Mouse (Mus musculus) liver, embryonic 12.5 days (tissue): Measurements from ENCODE around the gene Cdc42ep2. TPM values are rescaled to one million over a fixed set of nuclear protein-coding genes. Genes with fewer than 3 reads are reported as not detected.

Source experiments
- ATAC-seq: fragments of 200-750 bp; cut with Nextera tagmentation; 2 replicates; pipeline ENCODE4 v1.8.0; 2017; ENCODE audit warnings: moderate number of reproducible peaks, mild to moderate bottlenecking, moderate library complexity
- H3K27ac ChIP-seq: fragments of 300-500 bp; sonication (generic); 2 replicates; pipeline ENCODE4 v1.5.1; 2016; ENCODE audit warnings: mild to moderate bottlenecking
- H3K27me3 ChIP-seq: fragments of 300-500 bp; sonication (generic); replicated peaks from 2 replicates; pipeline ENCODE4 v1.6.1; 2016; ENCODE audit warnings: mild to moderate bottlenecking, moderate library complexity
- H3K36me3 ChIP-seq: fragments of 300-500 bp; sonication (generic); 2 replicates; pipeline ENCODE4 v1.6.1; 2016; ENCODE audit warnings: mild to moderate bottlenecking, moderate library complexity
- H3K4me1 ChIP-seq: fragments of 300-500 bp; sonication (generic); 2 replicates; pipeline ENCODE4 v1.6.1; 2016
- H3K4me2 ChIP-seq: fragments of 300-500 bp; sonication (generic); 2 replicates; pipeline ENCODE4 v1.6.1; 2016; ENCODE audit warnings: mild to moderate bottlenecking, moderate library complexity
- H3K4me3 ChIP-seq: fragments of 300-500 bp; sonication (generic); 2 replicates; pipeline ENCODE4 v1.5.1; 2016; ENCODE audit warnings: mild to moderate bottlenecking, moderate library complexity
- H3K9ac ChIP-seq: fragments of 300-500 bp; sonication (generic); 2 replicates; pipeline ENCODE4 v1.6.1; 2016; ENCODE audit warnings: mild to moderate bottlenecking, moderate library complexity
- H3K9me3 ChIP-seq: fragments of 300-500 bp; sonication (generic); replicated peaks from 2 replicates; pipeline ENCODE4 v1.6.1; 2016; ENCODE audit warnings: mild to moderate bottlenecking, moderate library complexity
- WGBS: fragments of 180-500 bp; shearing (Covaris S2); methylation state at CpG from one replicate; pipeline ENCODE4 v1.1.7; 2016; ENCODE audit not compliant: insufficient replicate concordance; 5-methylcytosine and 5-hydroxymethylcytosine counted together
- polyA plus RNA-seq: library from polyadenylated mRNA; unstranded; fragments of >200 nt; fragmentation: Nextera tagmentation; extraction: Ambion mirVana; gene quantifications from 2 replicates; pipeline ENCODE4 v1.2.1, GENCODE M21; 2016

Cdc42ep2 gene
- polyA plus RNA-seq, 1 experiment from 2014 or later = 3.4 TPM

GRCm38 (mm10) chr19:5868096-5868495 lies 56.5 kb downstream of the Cdc42ep2 start:
- peaks cover 26% of the 10 kb centered on the region for H3K4me1 ChIP-seq
- no peak for ATAC-seq
- H3K4me3 ChIP-seq = no peak overlapping the region

More at GRCm38 (mm10) chr19:5868096-5868495, 56.5 kb downstream of the Cdc42ep2 start:
- no peaks in the 10 kb centered on the region for H3K9me3 ChIP-seq
- H3K9ac ChIP-seq = no peak overlapping the region
- no peak overlapping the region for H3K4me2 ChIP-seq
- H3K27me3 ChIP-seq = no peaks in the 10 kb centered on the region
- 70% methylated on average over 6 of the region's 6 CpGs for WGBS
- peaks cover 82% of the 10 kb centered on the region for H3K36me3 ChIP-seq
- no peak overlapping the region for H3K27ac ChIP-seq

Other genes with a start within 250 kb of the Cdc42ep2 start
- gene Map3k11, start 236.1 kb downstream of the Cdc42ep2 start, polyA plus RNA-seq = 25.8 and 27.7 TPM in 2 replicates
- gene Pcnx3, start 235.9 kb downstream of the Cdc42ep2 start, polyA plus RNA-seq = 18.4 and 18.6 TPM in 2 replicates
- 0.18 and 0.19 TPM in 2 replicates for gene Kcnk7, start 220.4 kb downstream of the Cdc42ep2 start, polyA plus RNA-seq
- 122 and 124 TPM in 2 replicates for gene Ehbp1l1, start 198.5 kb downstream of the Cdc42ep2 start, polyA plus RNA-seq
- gene Fam89b, start 195.2 kb downstream of the Cdc42ep2 start, polyA plus RNA-seq = 45.1 and 45.3 TPM in 2 replicates
- 3.7 and 3.8 TPM in 2 replicates for gene Ltbp3, start 183.9 kb downstream of the Cdc42ep2 start, polyA plus RNA-seq
- gene Scyl1, start 153.4 kb downstream of the Cdc42ep2 start, polyA plus RNA-seq = 38.3 and 39.7 TPM in 2 replicates
- 22.1 and 24.2 TPM in 2 replicates for gene Frmd8, start 49.5 kb downstream of the Cdc42ep2 start, polyA plus RNA-seq
- 7.5 and 7.7 TPM in 2 replicates for gene Slc25a45, start 47.0 kb downstream of the Cdc42ep2 start, polyA plus RNA-seq
- 3.2 and 3.5 TPM in 2 replicates for gene Tigd3, start 30.7 kb downstream of the Cdc42ep2 start, polyA plus RNA-seq
- gene Dpf2, start 11.8 kb downstream of the Cdc42ep2 start, polyA plus RNA-seq = 73.2 and 74.9 TPM in 2 replicates
- 79.7 and 83.2 TPM in 2 replicates for gene Pola2, start 39.4 kb upstream of the Cdc42ep2 start, polyA plus RNA-seq
- not detected in 2 replicates for gene Slc22a20, start 61.3 kb upstream of the Cdc42ep2 start, polyA plus RNA-seq
- gene Capn1, start 91.1 kb upstream of the Cdc42ep2 start, polyA plus RNA-seq = 37.7 and 38.5 TPM in 2 replicates
- 17.4 and 19.4 TPM in 2 replicates for gene Syvn1, start 121.8 kb upstream of the Cdc42ep2 start, polyA plus RNA-seq
- gene Mrpl49, start 133.0 kb upstream of the Cdc42ep2 start, polyA plus RNA-seq = 58.0 and 62.7 TPM in 2 replicates
- gene Fau, start 133.0 kb upstream of the Cdc42ep2 start, polyA plus RNA-seq = 699 and 700 TPM in 2 replicates
- 31.1 and 31.8 TPM in 2 replicates for gene Znhit2, start 136.4 kb upstream of the Cdc42ep2 start, polyA plus RNA-seq
- 30.0 and 31.4 TPM in 2 replicates for gene Tm7sf2, start 143.6 kb upstream of the Cdc42ep2 start, polyA plus RNA-seq
- gene Vps51, start 152.4 kb upstream of the Cdc42ep2 start, polyA plus RNA-seq = 35.8 and 39.9 TPM in 2 replicates
- gene Tmem262, start 155.2 kb upstream of the Cdc42ep2 start, polyA plus RNA-seq = not detected in 2 replicates
- 0.37 and 1.4 TPM in 2 replicates for gene Gm28374, start 157.4 kb upstream of the Cdc42ep2 start, polyA plus RNA-seq
- gene Zfpl1, start 160.1 kb upstream of the Cdc42ep2 start, polyA plus RNA-seq = 26.6 and 28.5 TPM in 2 replicates
- 36.2 and 42.2 TPM in 2 replicates for gene Cdca5, start 160.2 kb upstream of the Cdc42ep2 start, polyA plus RNA-seq
- 0.20 and 0.59 TPM in 2 replicates for gene AC131692.1, start 169.6 kb upstream of the Cdc42ep2 start, polyA plus RNA-seq
- 2.6 and 2.8 TPM in 2 replicates for gene Naaladl1, start 181.0 kb upstream of the Cdc42ep2 start, polyA plus RNA-seq
- gene Sac3d1, start 193.8 kb upstream of the Cdc42ep2 start, polyA plus RNA-seq = 38.8 and 41.6 TPM in 2 replicates
- gene Snx15, start 203.5 kb upstream of the Cdc42ep2 start, polyA plus RNA-seq = 41.7 and 44.7 TPM in 2 replicates
- 0.10 and 0.15 TPM in 2 replicates for gene Batf2, start 216.2 kb upstream of the Cdc42ep2 start, polyA plus RNA-seq
- 46.1 and 47.7 TPM in 2 replicates for gene Arl2, start 216.7 kb upstream of the Cdc42ep2 start, polyA plus RNA-seq